Comparison of ENCODE assay signal across 8 mouse cellular contexts in the genomic region with DNA sequence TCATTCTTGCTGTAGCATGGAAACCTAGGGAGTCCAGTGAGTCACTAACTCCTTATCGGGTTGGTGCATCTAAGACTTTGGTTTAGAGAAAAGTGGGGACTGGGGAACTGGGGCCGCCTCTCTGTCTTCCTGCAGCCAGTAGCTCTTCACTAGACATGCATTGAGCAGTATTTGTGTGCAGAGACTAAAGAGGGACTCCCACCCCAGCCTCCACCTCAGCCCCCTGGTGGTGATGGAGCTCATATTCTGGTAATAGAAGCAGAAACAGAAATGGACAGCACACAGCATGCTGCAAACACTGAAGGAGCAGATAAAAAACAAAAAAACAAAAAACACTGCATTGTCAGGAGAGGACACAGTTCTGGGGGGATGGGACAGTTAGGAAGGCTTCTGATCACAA.
A peak's percentile ranks its signal among the peaks of the same experiment; 100 is the strongest.
DNase-seq lines count a peak whose midpoint lies in the region; ATAC-seq and TF ChIP-seq lines count a peak whose summit lies in the region.

No protein-coding gene starts in this region.

- WGBS in heart, postnatal 0 days = 78% methylated on average over 2 of the region's 2 CpGs
- 77% methylated on average over 2 of the region's 2 CpGs for WGBS in heart, embryonic 10.5 days
- WGBS in hindbrain, postnatal 0 days = 86% methylated on average over 2 of the region's 2 CpGs
- 73% methylated on average over 2 of the region's 2 CpGs for WGBS in stomach, postnatal 0 days

- no peaks in the 10 kb centered on the region for H3K9me3 ChIP-seq in heart, postnatal 0 days (replicated peaks; ENCODE audit: control insufficient read depth, low read length)
- no peaks in the 10 kb centered on the region for H3K9me3 ChIP-seq in heart, embryonic 10.5 days
- no peaks in the 10 kb centered on the region for H3K9me3 ChIP-seq in hindbrain, postnatal 0 days (ENCODE audit: low read length)
- no peaks in the 10 kb centered on the region for H3K9me3 ChIP-seq in stomach, postnatal 0 days (ENCODE audit: control insufficient read depth, low read length)

- peak; percentile 54 for TF ChIP-seq CTCF in heart, postnatal 0 days (IDR thresholded peaks at IDR 0.05; ENCODE audit: low read depth)
- peak; percentile 59 for TF ChIP-seq CTCF in hindbrain, postnatal 0 days (IDR thresholded peaks at IDR 0.05; ENCODE audit: low read depth)
- TF ChIP-seq CTCF in stomach, postnatal 0 days (IDR thresholded peaks at IDR 0.05; ENCODE audit: low read depth) = peak; percentile 70

- H3K27me3 ChIP-seq in heart, postnatal 0 days (ENCODE audit: control insufficient read depth, insufficient read depth, low read length) = no peaks in the 10 kb centered on the region
- peaks cover 6% of the 10 kb centered on the region; the same call in 1 of the 2 replicates for H3K27me3 ChIP-seq in heart, embryonic 10.5 days (ENCODE audit: insufficient read depth, poor library complexity, severe bottlenecking)
- no peaks in the 10 kb centered on the region for H3K27me3 ChIP-seq in hindbrain, postnatal 0 days (ENCODE audit: insufficient read depth, low read length)
- H3K27me3 ChIP-seq in stomach, postnatal 0 days (ENCODE audit: control insufficient read depth, insufficient read depth, low read length) = no peaks in the 10 kb centered on the region

- TF ChIP-seq EP300 in heart, postnatal 0 days (IDR thresholded peaks at IDR 0.05; ENCODE audit: low read depth) = no peak
- no peak for TF ChIP-seq EP300 in stomach, postnatal 0 days (optimal IDR thresholded peaks at IDR 0.05)

- peaks cover 6% of the 10 kb centered on the region; the same call in 1 of the 2 replicates for H3K4me1 ChIP-seq in heart, postnatal 0 days (ENCODE audit: control insufficient read depth, insufficient read depth)
- H3K4me1 ChIP-seq in heart, embryonic 10.5 days = peaks cover 17% of the 10 kb centered on the region
- H3K4me1 ChIP-seq in hindbrain, postnatal 0 days (ENCODE audit: insufficient read depth, low read length) = no peaks in the 10 kb centered on the region
- H3K4me1 ChIP-seq in stomach, postnatal 0 days (replicated peaks; ENCODE audit: control insufficient read depth, insufficient read depth) = peaks cover 5% of the 10 kb centered on the region; the same call in 1 of the 2 replicates

- no peaks in the 10 kb centered on the region for H3K36me3 ChIP-seq in heart, postnatal 0 days (replicated peaks; ENCODE audit: control insufficient read depth, insufficient read depth, low read length)
- H3K36me3 ChIP-seq in heart, embryonic 10.5 days = no peaks in the 10 kb centered on the region
- H3K36me3 ChIP-seq in hindbrain, postnatal 0 days (ENCODE audit: insufficient read depth, low read length) = no peaks in the 10 kb centered on the region
- no peaks in the 10 kb centered on the region for H3K36me3 ChIP-seq in stomach, postnatal 0 days (ENCODE audit: control insufficient read depth, insufficient read depth, low read length)

- no peak for DNase-seq in heart, postnatal 0 days (ENCODE audit: low spot score)
- DNase-seq in heart, embryonic 10.5 days (ENCODE audit: low spot score) = no peak
- DNase-seq in spleen, postnatal 10 days (ENCODE audit: low spot score in 2 of 2) = peak; percentile 22 to 72
- no peak for DNase-seq in spleen, adult 12 weeks (ENCODE audit: low spot score)
- DNase-seq in hindbrain, postnatal 0 days (ENCODE audit: low spot score) = peak; percentile 34
- DNase-seq in stomach, postnatal 0 days (ENCODE audit: low spot score) = no peak
- DNase-seq in frontal cortex, postnatal 25 days (ENCODE audit: low spot score in 2 of 2) = no peak
- no peak for DNase-seq in cerebellum, adult 9-11 months

- H3K4me2 ChIP-seq in heart, postnatal 0 days (ENCODE audit: low read depth, low read length) = no peak overlapping the region
- H3K4me2 ChIP-seq in hindbrain, postnatal 0 days (ENCODE audit: low read depth, low read length) = no peak overlapping the region
- no peak overlapping the region for H3K4me2 ChIP-seq in stomach, postnatal 0 days (replicated peaks; ENCODE audit: low read depth)

- no peak overlapping the region for H3K27ac ChIP-seq in heart, postnatal 0 days (ENCODE audit: low read depth)
- no peak overlapping the region for H3K27ac ChIP-seq in heart, embryonic 10.5 days
- H3K27ac ChIP-seq in hindbrain, postnatal 0 days = no peak overlapping the region
- H3K27ac ChIP-seq in stomach, postnatal 0 days (replicated peaks) = no peak overlapping the region

- no peak for ATAC-seq in heart, postnatal 0 days (ENCODE audit: insufficient read depth, low read depth)
- no peak for ATAC-seq in hindbrain, postnatal 0 days
- no peak for ATAC-seq in stomach, postnatal 0 days (ENCODE audit: low FRiP score, low TSS enrichment)

- H3K4me3 ChIP-seq in heart, postnatal 0 days (ENCODE audit: low read depth, low read length) = no peak overlapping the region
- no peak overlapping the region for H3K4me3 ChIP-seq in heart, embryonic 10.5 days
- no peak overlapping the region for H3K4me3 ChIP-seq in hindbrain, postnatal 0 days (ENCODE audit: low read length)
- no peak overlapping the region for H3K4me3 ChIP-seq in stomach, postnatal 0 days (ENCODE audit: low read depth, low read length)

- no peak overlapping the region for H3K9ac ChIP-seq in heart, postnatal 0 days (replicated peaks; ENCODE audit: low read depth, low read length)
- no peak overlapping the region for H3K9ac ChIP-seq in hindbrain, postnatal 0 days (replicated peaks; ENCODE audit: low read length)
- H3K9ac ChIP-seq in stomach, postnatal 0 days (ENCODE audit: low read length) = no peak overlapping the region

Comparison
In these comparisons a context has a peak if more than half of its experiments do, and no peak if none do; other contexts are left out.
1. DNase-seq: peak in spleen, postnatal 10 days (2 of 2) and hindbrain, postnatal 0 days (single experiment); none in heart, postnatal 0 days (single experiment), heart, embryonic 10.5 days (single experiment), spleen, adult 12 weeks (single experiment), stomach, postnatal 0 days (single experiment), frontal cortex, postnatal 25 days (0 of 2) and cerebellum, adult 9-11 months (single experiment).
2. Peak in every context shown above with its lines, with median percentiles within 50 percentile points of each other: CTCF ChIP-seq.